Mouse (Mus musculus): Measurements from ENCODE around the gene 3110082J24Rik. TPM values are rescaled to one million over a fixed set of nuclear protein-coding genes. Genes with fewer than 3 reads are reported as not detected.

The 3110082J24Rik gene
- polyA plus RNA-seq, 1 experiment from 2014 or later = not detected

- no peak for ATAC-seq (ENCODE audit: low FRiP score, low read depth)
- Histone ChIP-seq H3K36me3 (peaks cover 77% of the 10 kb centered on the region), H3K9ac (no peak overlapping the region), H3K27ac (no peak overlapping the region), H3K4me1 (no peaks in the 10 kb centered on the region), H3K4me2 (replicated peaks) (no peak overlapping the region), H3K27me3 (no peaks in the 10 kb centered on the region), H3K4me3 (no peak overlapping the region), H3K9me3 (no peaks in the 10 kb centered on the region)
- 96% methylated on average over 11 of the region's 11 CpGs for WGBS
Measured at GRCm38 (mm10) chr5:30135711-30136231, 29.9 kb upstream of the 3110082J24Rik start.

- WGBS = 98% methylated on average over 2 of the region's 2 CpGs
- no peak overlapping the region for H3K9ac ChIP-seq
Measured at GRCm38 (mm10) chr5:30132173-30132572, 26.3 kb upstream of the 3110082J24Rik start.

GRCm38 (mm10) chr5:30131246-30131645, 25.4 kb upstream of the 3110082J24Rik start:
- H3K27me3 ChIP-seq = no peaks in the 10 kb centered on the region
- no peak overlapping the region for H3K27ac ChIP-seq
- H3K9ac ChIP-seq = no peak overlapping the region
- no peaks in the 10 kb centered on the region for H3K9me3 ChIP-seq
- H3K4me2 ChIP-seq (replicated peaks) = no peak overlapping the region
- WGBS = 91% methylated on average over 4 of the region's 4 CpGs
- no peaks in the 10 kb centered on the region for H3K4me1 ChIP-seq
- peaks cover 94% of the 10 kb centered on the region for H3K36me3 ChIP-seq
- no peak for ATAC-seq (ENCODE audit: low FRiP score, low read depth)
- no peak overlapping the region for H3K4me3 ChIP-seq

More at GRCm38 (mm10) chr5:30132173-30132572, 26.3 kb upstream of the 3110082J24Rik start:
- Histone ChIP-seq H3K27me3 (no peaks in the 10 kb centered on the region), H3K4me2 (replicated peaks) (no peak overlapping the region), H3K4me1 (no peaks in the 10 kb centered on the region), H3K36me3 (peaks cover 85% of the 10 kb centered on the region), H3K4me3 (no peak overlapping the region), H3K27ac (no peak overlapping the region), H3K9me3 (no peaks in the 10 kb centered on the region)
- no peak for ATAC-seq (ENCODE audit: low FRiP score, low read depth)

GRCm38 (mm10) chr5:30128680-30129079, 22.8 kb upstream of the 3110082J24Rik start:
- Histone ChIP-seq H3K36me3 (peaks cover 94% of the 10 kb centered on the region), H3K27me3 (no peaks in the 10 kb centered on the region), H3K4me2 (replicated peaks) (no peak overlapping the region), H3K27ac (no peak overlapping the region), H3K9ac (no peak overlapping the region), H3K4me1 (no peaks in the 10 kb centered on the region), H3K4me3 (no peak overlapping the region), H3K9me3 (no peaks in the 10 kb centered on the region)
- WGBS = 93% methylated on average over 6 of the region's 6 CpGs
- no peak for ATAC-seq (ENCODE audit: low FRiP score, low read depth)

- Histone ChIP-seq H3K4me2 (replicated peaks) (no peak overlapping the region), H3K4me3 (no peak overlapping the region), H3K27me3 (no peaks in the 10 kb centered on the region), H3K36me3 (peaks cover 94% of the 10 kb centered on the region), H3K9ac (no peak overlapping the region), H3K4me1 (no peaks in the 10 kb centered on the region), H3K9me3 (no peaks in the 10 kb centered on the region), H3K27ac (no peak overlapping the region)
- WGBS = 91% methylated on average over 13 of the region's 13 CpGs
- no peak for ATAC-seq (ENCODE audit: low FRiP score, low read depth)
Measured at GRCm38 (mm10) chr5:30127921-30128597, 22.2 kb upstream of the 3110082J24Rik start.

- no peak overlapping the region for H3K4me3 ChIP-seq
- no peaks in the 10 kb centered on the region for H3K4me1 ChIP-seq
- 82% methylated on average over 7 of the region's 7 CpGs for WGBS
- ATAC-seq (ENCODE audit: low FRiP score, low read depth) = no peak
- H3K9ac ChIP-seq = no peak overlapping the region
- no peak overlapping the region for H3K27ac ChIP-seq
- H3K36me3 ChIP-seq = peaks cover 94% of the 10 kb centered on the region
- no peaks in the 10 kb centered on the region for H3K9me3 ChIP-seq
- no peaks in the 10 kb centered on the region for H3K27me3 ChIP-seq
- H3K4me2 ChIP-seq (replicated peaks) = no peak overlapping the region
Measured at GRCm38 (mm10) chr5:30126756-30127155, 20.9 kb upstream of the 3110082J24Rik start.

GRCm38 (mm10) chr5:30125587-30125986, 19.7 kb upstream of the 3110082J24Rik start:
- H3K4me1 ChIP-seq = no peaks in the 10 kb centered on the region
- H3K9ac ChIP-seq = no peak overlapping the region
- no peak overlapping the region for H3K27ac ChIP-seq
- ATAC-seq (ENCODE audit: low FRiP score, low read depth) = no peak
- no peak overlapping the region for H3K4me3 ChIP-seq
- 51% methylated on average over 5 of the region's 5 CpGs for WGBS
- H3K27me3 ChIP-seq = no peaks in the 10 kb centered on the region
- H3K36me3 ChIP-seq = peaks cover 99% of the 10 kb centered on the region
- H3K9me3 ChIP-seq = no peaks in the 10 kb centered on the region
- H3K4me2 ChIP-seq (replicated peaks) = no peak overlapping the region

- Histone ChIP-seq H3K4me1 (no peaks in the 10 kb centered on the region), H3K4me2 (replicated peaks) (no peak overlapping the region), H3K9ac (no peak overlapping the region), H3K27ac (no peak overlapping the region), H3K9me3 (no peaks in the 10 kb centered on the region), H3K36me3 (peaks cover 100% of the 10 kb centered on the region), H3K27me3 (no peaks in the 10 kb centered on the region), H3K4me3 (no peak overlapping the region)
- WGBS = 93% methylated on average over 6 of the region's 6 CpGs
- no peak for ATAC-seq (ENCODE audit: low FRiP score, low read depth)
Measured at GRCm38 (mm10) chr5:30122481-30122880, 16.6 kb upstream of the 3110082J24Rik start.

GRCm38 (mm10) chr5:30120106-30120505, 14.2 kb upstream of the 3110082J24Rik start:
- 87% methylated on average over 7 of the region's 7 CpGs for WGBS
- no peak overlapping the region for H3K4me2 ChIP-seq (replicated peaks)
- ATAC-seq (ENCODE audit: low FRiP score, low read depth) = no peak

GRCm38 (mm10) chr5:30119163-30119562, 13.3 kb upstream of the 3110082J24Rik start:
- Histone ChIP-seq H3K36me3 (peaks cover 78% of the 10 kb centered on the region), H3K4me1 (peaks cover 4% of the 10 kb centered on the region; the same call in 1 of the 2 replicates), H3K9me3 (no peaks in the 10 kb centered on the region), H3K27me3 (peaks cover 25% of the 10 kb centered on the region), H3K4me2 (replicated peaks) (no peak overlapping the region), H3K9ac (no peak overlapping the region), H3K4me3 (no peak overlapping the region), H3K27ac (no peak overlapping the region)
- no peak for ATAC-seq (ENCODE audit: low FRiP score, low read depth)
- WGBS = 92% methylated on average over 6 of the region's 6 CpGs

More at GRCm38 (mm10) chr5:30120106-30120505, 14.2 kb upstream of the 3110082J24Rik start:
- no peaks in the 10 kb centered on the region for H3K9me3 ChIP-seq
- peaks cover 87% of the 10 kb centered on the region for H3K36me3 ChIP-seq
- H3K27ac ChIP-seq = no peak overlapping the region
- H3K4me3 ChIP-seq = no peak overlapping the region
- H3K9ac ChIP-seq = no peak overlapping the region
- peaks cover 15% of the 10 kb centered on the region for H3K27me3 ChIP-seq
- H3K4me1 ChIP-seq = no peaks in the 10 kb centered on the region

GRCm38 (mm10) chr5:30118018-30118417, 12.1 kb upstream of the 3110082J24Rik start:
- ATAC-seq (ENCODE audit: low FRiP score, low read depth) = no peak

GRCm38 (mm10) chr5:30115718-30116117, 9.8 kb upstream of the 3110082J24Rik start:
- no peak for ATAC-seq (ENCODE audit: low FRiP score, low read depth)
- Histone ChIP-seq H3K36me3 (peaks cover 43% of the 10 kb centered on the region), H3K27me3 (peaks cover 59% of the 10 kb centered on the region), H3K4me2 (replicated peaks) (no peak overlapping the region), H3K9me3 (no peaks in the 10 kb centered on the region), H3K4me1 (peaks cover 20% of the 10 kb centered on the region), H3K27ac (no peak overlapping the region), H3K4me3 (no peak overlapping the region), H3K9ac (no peak overlapping the region)
- WGBS = 22% methylated on average over 10 of the region's 10 CpGs

More at GRCm38 (mm10) chr5:30118018-30118417, 12.1 kb upstream of the 3110082J24Rik start:
- Histone ChIP-seq H3K27me3 (peaks cover 36% of the 10 kb centered on the region), H3K9me3 (no peaks in the 10 kb centered on the region), H3K4me1 (peaks cover 9% of the 10 kb centered on the region; the same call in 1 of the 2 replicates), H3K4me2 (replicated peaks) (no peak overlapping the region), H3K36me3 (peaks cover 66% of the 10 kb centered on the region), H3K9ac (no peak overlapping the region), H3K4me3 (no peak overlapping the region), H3K27ac (no peak overlapping the region)
- WGBS = 69% methylated on average over 1 of the region's 1 CpGs

All from limb, embryonic 13.5 days (tissue).